In the genomic region with DNA sequence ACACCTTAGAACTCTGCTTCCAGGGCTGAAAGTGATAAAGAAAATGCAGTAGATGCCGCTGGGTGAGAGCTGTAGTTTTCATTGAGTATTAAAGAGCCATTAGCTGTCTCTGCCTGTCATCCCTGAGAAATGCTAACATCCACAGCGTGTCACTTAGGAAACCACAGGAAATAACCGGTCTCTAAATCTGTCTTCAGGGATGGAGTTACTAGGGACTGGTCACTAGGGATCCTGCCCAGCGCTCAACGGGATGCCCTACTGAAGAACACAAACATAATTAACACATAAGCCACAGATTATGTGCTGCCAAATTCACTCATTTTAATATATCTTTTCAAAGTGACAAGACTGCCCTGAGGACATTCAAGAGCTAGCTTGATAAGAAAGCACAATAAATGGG, we compare ENCODE assay signal across 21 mouse cellular contexts.
"Had no signal": no experiment of that assay in that cellular context is flagged by ENCODE, and none has a peak within 500 bp of the region (broad histone marks: within the 10 kb centered on the region; RNA-seq: fewer than 3 reads in every experiment).

No protein-coding gene starts in this region.

- H3K4me1 ChIP-seq: liver, embryonic 13.5 days; liver, embryonic 15.5 days; lung, embryonic 15.5 days; megakaryocyte, embryonic 14.5 days had no signal

- DNase-seq: liver, embryonic 13.5 days; liver, postnatal 0 days; lung, adult 2 months; lung, postnatal 14 days; lung, postnatal 36 days; retina, postnatal 1 day; right cerebral cortex, adult 18-20 months; right cerebral cortex, postnatal 25 days; right cerebral cortex, postnatal 4 days; spleen, adult 18-20 months; thymus, adult 18-20 months; thymus, postnatal 14 days; thymus, postnatal 36 days had no signal

- H3K36me3 ChIP-seq: liver, embryonic 13.5 days; liver, embryonic 15.5 days; lung, embryonic 15.5 days; neural tube, embryonic 13.5 days; neural tube, embryonic 15.5 days had no signal

- H3K27me3 ChIP-seq: liver, embryonic 13.5 days; liver, embryonic 15.5 days; lung, embryonic 15.5 days; megakaryocyte, embryonic 14.5 days; neural tube, embryonic 13.5 days; neural tube, embryonic 15.5 days had no signal

- H3K27ac ChIP-seq: liver, embryonic 13.5 days; liver, embryonic 15.5 days; lung, embryonic 15.5 days; macrophage; neural tube, embryonic 13.5 days; neural tube, embryonic 15.5 days had no signal

- H3K9me3 ChIP-seq: liver, embryonic 13.5 days; liver, embryonic 15.5 days; lung, embryonic 15.5 days; neural tube, embryonic 13.5 days; neural tube, embryonic 15.5 days had no signal

- H3K4me2 ChIP-seq: liver, embryonic 13.5 days; liver, embryonic 15.5 days; lung, embryonic 15.5 days; neural tube, embryonic 13.5 days; neural tube, embryonic 15.5 days had no signal

- ATAC-seq: liver, postnatal 0 days; lung, postnatal 0 days had no signal

- H3K4me3 ChIP-seq: liver, embryonic 13.5 days; liver, embryonic 15.5 days; lung, embryonic 15.5 days; megakaryocyte, embryonic 14.5 days; myocyte; neural tube, embryonic 13.5 days; neural tube, embryonic 15.5 days had no signal

- H3K9ac ChIP-seq: liver, embryonic 13.5 days; liver, embryonic 15.5 days; liver, postnatal 0 days; lung, embryonic 15.5 days; neural tube, embryonic 13.5 days; neural tube, embryonic 15.5 days had no signal
